Mouse (Mus musculus) embryonic facial prominence, embryonic 14.5 days (tissue): ENCODE measurements around the gene Exoc6. TPM values are rescaled to one million over a fixed set of nuclear protein-coding genes. Genes with fewer than 3 reads are reported as not detected.

Experiments used
- ATAC-seq: fragments of 200-750 bp; cut with Nextera tagmentation; 2 replicates; pipeline ENCODE4 v1.8.0; 2017; ENCODE audit warnings: low read depth, moderate number of reproducible peaks, moderate TSS enrichment
- DNase-seq: peaks from one replicate; pipeline ENCODE4 v3.0.0-alpha.2; 2015; ENCODE audit warnings: low spot score
- H3K27ac ChIP-seq: fragments of 300-500 bp; sonication (generic); replicated peaks from 2 replicates; pipeline ENCODE4 v1.5.1; 2014; ENCODE audit warnings: low read depth, mild to moderate bottlenecking, low read length, moderate library complexity
- H3K27me3 ChIP-seq: fragments of 300-500 bp; sonication (generic); replicated peaks from 2 replicates; pipeline ENCODE4 v1.6.1; 2014; ENCODE audit warnings: low read length; ENCODE audit not compliant: control insufficient read depth, insufficient read depth
- H3K36me3 ChIP-seq: fragments of 300-500 bp; sonication (generic); 2 replicates; pipeline ENCODE4 v1.6.1; 2014; ENCODE audit warnings: low read length, mixed read lengths; ENCODE audit not compliant: control insufficient read depth, insufficient read depth
- H3K4me1 ChIP-seq: fragments of 300-500 bp; sonication (generic); 2 replicates; pipeline ENCODE4 v1.6.1; 2014; ENCODE audit warnings: antibody characterized with exemption, low read length; ENCODE audit not compliant: control insufficient read depth, insufficient read depth
- H3K4me2 ChIP-seq: fragments of 300-500 bp; sonication (generic); 2 replicates; pipeline ENCODE4 v1.6.1; 2014; ENCODE audit warnings: low read depth, mild to moderate bottlenecking, low read length, moderate library complexity, mixed read lengths
- H3K4me3 ChIP-seq: fragments of 300-500 bp; sonication (generic); 2 replicates; pipeline ENCODE4 v1.5.1; 2014; ENCODE audit warnings: low read depth, mild to moderate bottlenecking, low read length
- H3K9ac ChIP-seq: fragments of 300-500 bp; sonication (generic); 2 replicates; pipeline ENCODE4 v1.6.1; 2014; ENCODE audit warnings: low read depth, mild to moderate bottlenecking, low read length, moderate library complexity, mixed read lengths
- H3K9me3 ChIP-seq: fragments of 300-500 bp; sonication (generic); 2 replicates; pipeline ENCODE4 v1.6.1; 2016; ENCODE audit warnings: low read length; ENCODE audit not compliant: control insufficient read depth
- WGBS: fragments of 180-500 bp; shearing (Covaris S2); extraction: QIAGEN DNeasy Blood & Tissue Kit; methylation state at CpG from one replicate; pipeline ENCODE4 v1.1.7; 2014; 5-methylcytosine and 5-hydroxymethylcytosine counted together
- polyA plus RNA-seq: library from polyadenylated mRNA; unstranded; fragments of >200 nt; fragmentation: Nextera tagmentation; extraction: Ambion mirVana; gene quantifications from 2 replicates; pipeline ENCODE4 v1.2.1, GENCODE M21; 2014

The Exoc6 gene
- polyA plus RNA-seq, 1 experiment from 2014 or later = 10.7 TPM

- Histone ChIP-seq H3K4me2 (no peak overlapping the region), H3K4me3 (no peak overlapping the region), H3K4me1 (no peaks in the 10 kb centered on the region), H3K9ac (no peak overlapping the region), H3K27ac (no peak overlapping the region), H3K9me3 (no peaks in the 10 kb centered on the region), H3K36me3 (no peaks in the 10 kb centered on the region), H3K27me3 (no peaks in the 10 kb centered on the region)
- peak; percentile 56 for DNase-seq
- 46% methylated on average over 12 of the region's 12 CpGs for WGBS
- no peak for ATAC-seq
Measured at GRCm38 (mm10) chr19:37673393-37673792, 123.2 kb downstream of the Exoc6 start.

- Histone ChIP-seq H3K4me1 (peaks cover 6% of the 10 kb centered on the region; the same call in 1 of the 2 replicates), H3K4me2 (no peak within 1 kb of the TSS), H3K36me3 (no peaks in the 10 kb centered on the region), H3K9ac (no peak within 1 kb of the TSS), H3K4me3 (no peak within 1 kb of the TSS), H3K9me3 (no peaks in the 10 kb centered on the region), H3K27me3 (peaks cover 84% of the 10 kb centered on the region), H3K27ac (no peak within 1 kb of the TSS)
- 14% methylated on average over 6 of the region's 6 CpGs for WGBS
- DNase-seq = no peak
- ATAC-seq = no peak
Measured at GRCm38 (mm10) chr19:37685281-37685680, 135.1 kb downstream of the Exoc6 start, which contains the start of gene Cyp26c1. Gene Cyp26c1 (plus strand): TSS chr19:37685581.

GRCm38 (mm10) chr19:37686347-37686746 lies 136.1 kb downstream of the Exoc6 start:
- no peak for DNase-seq
- H3K4me2 ChIP-seq = no peak overlapping the region
- no peak for ATAC-seq
- H3K9me3 ChIP-seq = no peaks in the 10 kb centered on the region
- peaks cover 6% of the 10 kb centered on the region; the same call in 1 of the 2 replicates for H3K4me1 ChIP-seq
- H3K4me3 ChIP-seq = no peak overlapping the region
- no peak overlapping the region for H3K9ac ChIP-seq
- H3K27ac ChIP-seq = no peak overlapping the region
- H3K36me3 ChIP-seq = no peaks in the 10 kb centered on the region
- H3K27me3 ChIP-seq = peaks cover 95% of the 10 kb centered on the region
- WGBS = 13% methylated on average over 23 of the region's 23 CpGs

DNA sequence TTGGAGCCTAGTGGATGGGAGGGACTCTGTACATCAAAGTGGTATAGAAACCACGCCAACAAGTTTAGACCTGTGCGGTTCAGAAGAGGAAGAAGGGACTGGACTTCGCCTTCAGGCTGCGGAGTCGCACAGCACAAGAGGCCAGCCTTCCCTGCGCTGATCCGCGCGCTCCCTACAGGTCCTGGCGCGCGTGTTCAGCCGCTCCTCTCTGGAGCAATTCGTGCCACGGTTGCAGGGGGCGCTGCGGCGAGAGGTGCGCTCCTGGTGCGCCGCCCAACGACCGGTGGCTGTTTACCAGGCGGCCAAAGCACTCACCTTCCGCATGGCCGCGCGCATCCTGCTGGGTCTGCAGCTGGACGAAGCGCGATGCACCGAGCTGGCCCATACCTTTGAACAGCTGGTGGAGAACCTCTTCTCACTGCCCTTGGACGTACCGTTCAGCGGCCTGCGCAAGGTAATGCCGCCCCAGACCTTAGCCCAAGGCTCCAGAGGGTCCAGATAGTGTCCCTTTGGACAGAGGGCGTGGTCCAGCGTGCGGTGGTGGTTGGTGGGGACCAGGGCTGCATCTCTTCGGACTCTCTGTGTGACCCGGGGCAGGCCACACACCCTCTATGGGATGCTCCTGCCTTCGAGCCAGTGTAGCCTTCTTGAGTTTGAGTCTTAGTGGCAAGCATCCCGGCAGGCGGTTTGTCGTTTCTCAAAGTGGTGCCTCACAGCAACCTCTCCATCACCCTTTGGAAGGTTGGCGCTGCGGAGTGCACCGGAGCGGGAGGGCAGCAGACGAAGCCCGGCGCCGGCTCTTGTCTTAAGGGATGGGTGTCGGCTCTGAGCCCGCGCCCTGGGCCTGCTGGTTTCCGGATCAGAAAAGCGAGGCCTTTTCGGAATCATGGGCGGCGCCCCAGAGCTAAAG lies 137.0 kb downstream of the Exoc6 start:
- no peaks in the 10 kb centered on the region for H3K36me3 ChIP-seq
- ATAC-seq (peak; percentile 30; the same call in 1 of the 2 replicates), DNase-seq (no peak)
- H3K4me1 ChIP-seq = peaks cover 6% of the 10 kb centered on the region; the same call in 1 of the 2 replicates
- H3K27me3 ChIP-seq = peaks cover 97% of the 10 kb centered on the region
- no peaks in the 10 kb centered on the region for H3K9me3 ChIP-seq
- H3K9ac ChIP-seq = no peak overlapping the region
- H3K27ac ChIP-seq = no peak overlapping the region
- H3K4me3 ChIP-seq = peak overlapping the region; percentile 18
- peak overlapping the region; percentile 33 for H3K4me2 ChIP-seq
- 3% methylated on average over 39 of the region's 62 CpGs for WGBS

- H3K4me3 ChIP-seq = no peak overlapping the region
- ATAC-seq (no peak), DNase-seq (no peak)
- no peak overlapping the region for H3K9ac ChIP-seq
- peaks cover 100% of the 10 kb centered on the region for H3K27me3 ChIP-seq
- no peaks in the 10 kb centered on the region for H3K36me3 ChIP-seq
- H3K4me1 ChIP-seq = peaks cover 6% of the 10 kb centered on the region; the same call in 1 of the 2 replicates
- no peak overlapping the region for H3K27ac ChIP-seq
- no peaks in the 10 kb centered on the region for H3K9me3 ChIP-seq
- no peak overlapping the region for H3K4me2 ChIP-seq
- 39% methylated on average over 5 of the region's 5 CpGs for WGBS
Measured at GRCm38 (mm10) chr19:37689478-37689877, 139.3 kb downstream of the Exoc6 start.

- Histone ChIP-seq H3K36me3 (no peaks in the 10 kb centered on the region), H3K4me3 (0 out of 2 replicates have a peak overlapping the region, but pooled peaks have one; percentile 2), H3K4me1 (peaks cover 6% of the 10 kb centered on the region; the same call in 1 of the 2 replicates), H3K9me3 (no peaks in the 10 kb centered on the region), H3K9ac (no peak overlapping the region), H3K27ac (no peak overlapping the region), H3K4me2 (peak overlapping the region; percentile 25), H3K27me3 (peaks cover 100% of the 10 kb centered on the region)
- WGBS = 5% methylated on average over 29 of the region's 29 CpGs
- DNase-seq (no peak), ATAC-seq (no peak)
Measured at GRCm38 (mm10) chr19:37690716-37691115, 140.5 kb downstream of the Exoc6 start.

DNA sequence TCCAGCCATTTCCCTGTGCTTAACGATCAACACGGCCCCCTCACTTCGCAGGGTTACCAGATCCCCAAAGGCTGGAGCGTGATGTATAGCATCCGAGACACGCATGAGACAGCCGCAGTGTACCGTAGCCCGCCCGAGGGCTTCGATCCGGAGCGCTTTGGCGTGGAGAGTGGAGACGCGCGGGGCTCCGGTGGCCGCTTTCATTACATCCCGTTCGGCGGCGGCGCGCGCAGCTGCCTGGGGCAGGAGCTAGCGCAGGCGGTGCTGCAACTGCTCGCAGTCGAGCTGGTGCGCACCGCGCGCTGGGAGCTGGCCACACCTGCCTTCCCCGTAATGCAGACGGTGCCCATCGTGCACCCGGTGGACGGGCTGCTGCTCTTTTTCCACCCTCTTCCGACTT lies 142.7 kb downstream of the Exoc6 start:
- peak overlapping the region; percentile 27; the same call in 1 of the 2 replicates for H3K9ac ChIP-seq
- no peaks in the 10 kb centered on the region for H3K9me3 ChIP-seq
- no peak overlapping the region for H3K27ac ChIP-seq
- H3K36me3 ChIP-seq = no peaks in the 10 kb centered on the region
- H3K27me3 ChIP-seq = peaks cover 100% of the 10 kb centered on the region
- ATAC-seq (peak; percentile 41; the same call in 1 of the 2 replicates), DNase-seq (peak; percentile 62)
- H3K4me2 ChIP-seq = peak overlapping the region; percentile 69
- peak overlapping the region; percentile 40 for H3K4me3 ChIP-seq
- H3K4me1 ChIP-seq = peaks cover 5% of the 10 kb centered on the region; the same call in 1 of the 2 replicates
- WGBS = 2% methylated on average over 36 of the region's 40 CpGs

GRCm38 (mm10) chr19:37695146-37695545 lies 144.9 kb downstream of the Exoc6 start:
- ATAC-seq = no peak
- no peak for DNase-seq
- Histone ChIP-seq H3K4me1 (peaks cover 5% of the 10 kb centered on the region; the same call in 1 of the 2 replicates), H3K36me3 (no peaks in the 10 kb centered on the region), H3K9me3 (no peaks in the 10 kb centered on the region), H3K9ac (no peak overlapping the region), H3K4me3 (no peak overlapping the region), H3K4me2 (no peak overlapping the region), H3K27ac (no peak overlapping the region), H3K27me3 (peaks cover 100% of the 10 kb centered on the region)
- 36% methylated on average over 13 of the region's 13 CpGs for WGBS
